Mouse (Mus musculus) 3T3-L1 (cell line): ENCODE measurements around the gene Stard9.

Source experiments
- DNase-seq: peaks from one replicate; pipeline ENCODE4 v3.0.0-alpha.2; 2015; ENCODE audit warnings: low read depth, low spot score

The Stard9 gene

GRCm38 (mm10) chr2:120628886-120629735 lies at the start of gene Stard9:
Stard9 (plus strand) TSS chr2:120629121.
- peak; percentile 99 for DNase-seq

GRCm38 (mm10) chr2:120589759-120590158 lies 39.2 kb upstream of the Stard9 start:
- no peak for DNase-seq

- DNase-seq: no peak
Measured at GRCm38 (mm10) chr2:120592227-120592626, 36.7 kb upstream of the Stard9 start.

GRCm38 (mm10) chr2:120597734-120598133 lies 31.2 kb upstream of the Stard9 start:
- no peak for DNase-seq

- DNase-seq: no peak
Measured at GRCm38 (mm10) chr2:120599506-120599905, 29.4 kb upstream of the Stard9 start.

GRCm38 (mm10) chr2:120606021-120606690 lies 22.8 kb upstream of the Stard9 start:
- DNase-seq: peak; percentile 76

GRCm38 (mm10) chr2:120608830-120609723 lies 19.8 kb upstream of the Stard9 start, which contains the start of the genes Haus2 and Lrrc57:
Haus2 (plus strand) TSS chr2:120609383.
Lrrc57 (minus strand) TSS chr2:120609520.
- peak; percentile 92 for DNase-seq

GRCm38 (mm10) chr2:120616279-120617163 lies 12.4 kb upstream of the Stard9 start:
- no peak for DNase-seq

- no peak for DNase-seq
Measured at GRCm38 (mm10) chr2:120619538-120619937, 9.4 kb upstream of the Stard9 start.

GRCm38 (mm10) chr2:120622920-120623319 lies 6.0 kb upstream of the Stard9 start:
- DNase-seq: no peak

GRCm38 (mm10) chr2:120628076-120628865 lies 650 bp upstream of the Stard9 start:
- peak; percentile 37 for DNase-seq

- DNase-seq: peak; percentile 79
Measured at GRCm38 (mm10) chr2:120630246-120630645, 1.3 kb downstream of the Stard9 start.

- peak; percentile 25 for DNase-seq
Measured at GRCm38 (mm10) chr2:120630655-120631054, 1.7 kb downstream of the Stard9 start.

GRCm38 (mm10) chr2:120631521-120631920 lies 2.6 kb downstream of the Stard9 start:
- no peak for DNase-seq

- peak; percentile 64 for DNase-seq
Measured at GRCm38 (mm10) chr2:120631957-120632356, 3.0 kb downstream of the Stard9 start.

GRCm38 (mm10) chr2:120640835-120641234 lies 11.9 kb downstream of the Stard9 start:
- no peak for DNase-seq

GRCm38 (mm10) chr2:120643836-120644235 lies 14.9 kb downstream of the Stard9 start:
- DNase-seq: no peak

- DNase-seq: peak; percentile 90
Measured at GRCm38 (mm10) chr2:120646777-120647176, 17.9 kb downstream of the Stard9 start.

- DNase-seq: peak; percentile 86
Measured at GRCm38 (mm10) chr2:120652256-120652924, 23.5 kb downstream of the Stard9 start.
